Mouse (Mus musculus) lung, embryonic 15.5 days (tissue): Measurements from ENCODE around the gene Brd4. TPM values are rescaled to one million over a fixed set of nuclear protein-coding genes. Genes with fewer than 3 reads are reported as not detected.

Experiments
- ATAC-seq: fragments of 200-750 bp; cut with Nextera tagmentation; 2 replicates; pipeline ENCODE4 v1.8.0; 2017; ENCODE audit warnings: moderate number of reproducible peaks, borderline replicate concordance; ENCODE audit not compliant: low FRiP score, low TSS enrichment; ENCODE audit errors: extremely low read depth
- H3K27ac ChIP-seq: fragments of 300-500 bp; sonication (generic); 2 replicates; pipeline ENCODE4 v1.5.1; 2015; ENCODE audit warnings: moderate library complexity, mild to moderate bottlenecking, inconsistent platforms
- H3K27me3 ChIP-seq: fragments of 300-500 bp; sonication (generic); 2 replicates; pipeline ENCODE4 v1.6.1; 2015; ENCODE audit warnings: inconsistent platforms
- H3K36me3 ChIP-seq: fragments of 300-500 bp; sonication (generic); 2 replicates; pipeline ENCODE4 v1.6.1; 2015; ENCODE audit warnings: inconsistent platforms
- H3K4me1 ChIP-seq: fragments of 300-500 bp; sonication (generic); 2 replicates; pipeline ENCODE4 v1.6.1; 2015; ENCODE audit warnings: inconsistent platforms
- H3K4me2 ChIP-seq: fragments of 300-500 bp; sonication (generic); 2 replicates; pipeline ENCODE4 v1.6.1; 2015; ENCODE audit warnings: inconsistent platforms, mild to moderate bottlenecking, moderate library complexity
- H3K4me3 ChIP-seq: fragments of 300-500 bp; sonication (generic); 2 replicates; pipeline ENCODE4 v1.5.1; 2015; ENCODE audit warnings: mild to moderate bottlenecking, inconsistent platforms
- H3K9ac ChIP-seq: fragments of 300-500 bp; sonication (generic); 2 replicates; pipeline ENCODE4 v1.6.1; 2015; ENCODE audit warnings: inconsistent platforms
- H3K9me3 ChIP-seq: fragments of 300-500 bp; sonication (generic); 2 replicates; pipeline ENCODE4 v1.6.1; 2016; ENCODE audit warnings: inconsistent platforms
- WGBS: fragments of 180-500 bp; shearing (Covaris S2); methylation state at CpG from one replicate; pipeline ENCODE4 v1.1.7; 2015; 5-methylcytosine and 5-hydroxymethylcytosine counted together
- polyA plus RNA-seq: library from polyadenylated mRNA; unstranded; fragments of >200 nt; fragmentation: Nextera tagmentation; extraction: Ambion mirVana; gene quantifications from 2 replicates; pipeline ENCODE4 v1.2.1, GENCODE M21; 2015

Gene Brd4
- polyA plus RNA-seq, 1 experiment from 2014 or later: 80.0 TPM

DNA sequence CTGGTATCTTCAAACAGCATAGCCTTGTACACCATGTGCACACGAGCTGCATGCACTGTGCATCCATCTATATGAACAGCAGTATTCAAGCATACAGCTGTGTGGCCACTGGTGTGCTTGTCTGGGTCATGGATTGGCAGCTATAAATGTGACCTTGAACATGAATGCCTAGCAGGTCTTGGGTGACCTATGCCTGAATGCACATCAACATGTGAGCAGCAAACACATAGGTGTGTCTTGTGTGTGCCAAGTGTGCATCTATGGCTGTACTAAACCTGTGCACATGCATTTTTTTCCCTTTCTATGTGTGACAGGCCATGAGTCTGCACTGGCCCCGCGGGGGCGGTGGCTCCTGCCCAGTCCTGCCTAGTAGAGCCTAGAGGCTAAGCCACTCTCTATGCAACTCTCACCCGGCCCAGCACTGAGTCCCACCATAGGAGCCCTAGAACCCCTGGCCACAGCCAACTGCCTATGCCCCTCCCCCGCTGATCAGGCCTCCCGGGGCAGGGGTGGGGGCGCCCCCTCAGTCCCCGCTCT lies 119.2 kb downstream of the Brd4 start:
- Histone ChIP-seq H3K4me1 (peaks cover 47% of the 10 kb centered on the region), H3K27me3 (no peaks in the 10 kb centered on the region), H3K9ac (peak overlapping the region; percentile 75), H3K27ac (peak overlapping the region; percentile 94), H3K9me3 (no peaks in the 10 kb centered on the region), H3K4me2 (peak overlapping the region; percentile 88), H3K36me3 (no peaks in the 10 kb centered on the region), H3K4me3 (peak overlapping the region; percentile 80)
- whole genome bisulfite sequencing: 5% methylated on average over 9 of the region's 9 CpGs
- peak; percentile 44 for ATAC-seq

DNA sequence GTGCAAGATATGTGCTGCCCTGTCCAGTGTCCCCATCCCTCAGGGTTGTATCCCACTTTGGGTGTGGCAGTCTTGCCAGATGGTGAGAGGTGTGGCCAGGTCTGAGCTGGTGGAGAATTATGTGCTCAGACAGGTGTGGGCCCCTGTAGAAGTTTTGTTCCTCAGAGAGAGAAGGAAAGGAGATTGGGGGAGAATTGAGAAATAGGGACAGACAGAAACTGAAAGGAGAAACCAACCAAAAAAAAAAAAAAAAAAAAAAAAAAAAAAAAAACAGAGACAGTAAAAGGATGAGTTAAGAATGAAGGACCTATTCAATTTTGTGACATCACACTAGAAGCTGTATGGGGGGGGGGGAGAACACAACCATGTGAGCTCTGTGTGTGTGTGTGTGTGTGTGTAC lies 119.7 kb downstream of the Brd4 start:
- ATAC-seq: no peak
- Histone ChIP-seq H3K9me3 (no peaks in the 10 kb centered on the region), H3K27me3 (no peaks in the 10 kb centered on the region), H3K27ac (peak overlapping the region; percentile 25; the same call in 1 of the 2 replicates), H3K36me3 (no peaks in the 10 kb centered on the region), H3K4me1 (peaks cover 47% of the 10 kb centered on the region), H3K4me2 (peak overlapping the region; percentile 88), H3K9ac (no peak overlapping the region), H3K4me3 (no peak overlapping the region; the same call in 1 of the 2 replicates)

GRCm38 (mm10) chr17:32163910-32164650 lies 120.4 kb downstream of the Brd4 start:
- peak overlapping the region; percentile 25 for H3K27ac ChIP-seq
- no peaks in the 10 kb centered on the region for H3K9me3 ChIP-seq
- no peak for ATAC-seq
- peak overlapping the region; percentile 34 for H3K4me2 ChIP-seq
- 36% methylated on average over 6 of the region's 6 CpGs for WGBS
- H3K27me3 ChIP-seq: no peaks in the 10 kb centered on the region
- no peaks in the 10 kb centered on the region for H3K36me3 ChIP-seq
- peak overlapping the region; percentile 5; the same call in 1 of the 2 replicates for H3K4me3 ChIP-seq
- H3K4me1 ChIP-seq: peaks cover 45% of the 10 kb centered on the region
- no peak overlapping the region for H3K9ac ChIP-seq

DNA sequence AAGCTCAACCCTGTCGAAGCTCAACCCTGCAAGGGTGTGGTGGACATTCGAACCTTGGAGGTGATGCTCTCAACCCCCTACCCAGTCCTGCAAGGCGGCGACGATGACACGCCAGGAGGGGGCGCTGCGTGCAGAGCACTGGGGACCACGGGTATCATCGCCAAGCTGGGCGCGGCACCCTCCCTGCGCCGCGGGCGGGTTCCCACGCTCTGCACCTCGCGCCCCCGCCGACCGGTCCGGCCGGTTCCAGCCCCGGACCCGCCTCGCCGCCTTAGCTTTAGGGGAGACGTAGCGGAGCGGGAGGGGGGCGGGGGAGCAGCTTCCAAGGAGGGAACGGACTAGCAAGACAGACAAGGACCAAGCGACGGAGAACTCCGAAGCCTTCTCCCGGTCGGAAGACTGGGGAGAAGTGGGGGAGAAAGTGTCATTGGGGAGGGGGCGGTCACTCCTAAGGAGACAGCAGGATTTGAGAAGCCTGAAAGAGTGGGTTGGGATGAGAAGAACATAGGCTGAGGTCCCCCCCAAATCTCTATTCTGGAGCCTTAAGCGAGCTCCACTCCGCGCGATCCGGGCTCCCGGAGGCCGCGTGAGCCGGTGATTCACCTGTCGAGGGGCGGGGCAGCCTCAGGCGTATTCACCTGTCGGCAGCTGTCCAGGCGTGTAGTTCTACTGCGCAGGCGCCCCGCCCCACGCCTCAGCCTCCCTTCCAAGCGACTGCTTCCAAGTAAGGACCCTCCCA lies 122.2 kb downstream of the Brd4 start:
- 1% methylated on average over 54 of the region's 58 CpGs for WGBS
- peak overlapping the region; percentile 82 for H3K4me2 ChIP-seq
- peak overlapping the region; percentile 83 for H3K27ac ChIP-seq
- H3K4me3 ChIP-seq: peak overlapping the region; percentile 45
- H3K4me1 ChIP-seq: peaks cover 44% of the 10 kb centered on the region
- peak overlapping the region; percentile 35 for H3K9ac ChIP-seq
- no peaks in the 10 kb centered on the region for H3K9me3 ChIP-seq
- ATAC-seq: peak; percentile 50
- H3K27me3 ChIP-seq: no peaks in the 10 kb centered on the region
- H3K36me3 ChIP-seq: 0 out of 2 replicates have a peak, but pooled peaks cover 12% of the 10 kb centered on the region

GRCm38 (mm10) chr17:32160882-32161281 lies 123.6 kb downstream of the Brd4 start:
- Histone ChIP-seq H3K27ac (no peak overlapping the region), H3K9me3 (no peaks in the 10 kb centered on the region), H3K9ac (no peak overlapping the region), H3K4me2 (no peak overlapping the region), H3K4me1 (peaks cover 39% of the 10 kb centered on the region), H3K36me3 (peaks cover 15% of the 10 kb centered on the region), H3K27me3 (no peaks in the 10 kb centered on the region), H3K4me3 (no peak overlapping the region)
- WGBS: 74% methylated on average over 4 of the region's 4 CpGs
- no peak for ATAC-seq

DNA sequence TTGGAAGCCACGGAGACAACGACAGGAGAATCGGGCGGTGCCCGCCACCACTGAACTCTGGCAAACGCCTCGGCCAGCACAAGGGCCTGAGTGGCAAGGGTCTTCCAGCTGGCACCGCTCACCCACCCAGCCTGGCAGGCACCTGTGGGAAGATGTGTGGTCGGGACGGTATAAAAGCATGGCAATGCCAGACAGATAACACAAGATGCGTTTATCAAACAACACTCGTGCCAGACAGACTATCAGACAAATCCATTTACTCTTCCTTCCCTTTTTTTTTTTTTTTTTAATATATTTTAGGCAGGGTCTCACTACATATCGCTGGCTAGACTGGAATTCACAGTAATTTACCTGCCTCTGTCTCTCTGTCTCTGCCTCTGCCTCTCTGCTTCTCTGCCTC lies 125.7 kb downstream of the Brd4 start:
- H3K4me2 ChIP-seq: no peak overlapping the region

GRCm38 (mm10) chr17:32146718-32147117 lies 137.8 kb downstream of the Brd4 start:
- H3K9ac ChIP-seq: no peak overlapping the region
- H3K4me2 ChIP-seq: no peak overlapping the region
- WGBS: 87% methylated on average over 8 of the region's 8 CpGs
- H3K27ac ChIP-seq: no peak overlapping the region
- H3K36me3 ChIP-seq: peaks cover 67% of the 10 kb centered on the region
- H3K4me1 ChIP-seq: peaks cover 3% of the 10 kb centered on the region
- no peak overlapping the region for H3K4me3 ChIP-seq
- ATAC-seq: no peak
- no peaks in the 10 kb centered on the region for H3K9me3 ChIP-seq
- H3K27me3 ChIP-seq: no peaks in the 10 kb centered on the region

More for the DNA sequence above, 125.7 kb downstream of the Brd4 start:
- Histone ChIP-seq H3K9me3 (no peaks in the 10 kb centered on the region), H3K27me3 (no peaks in the 10 kb centered on the region), H3K27ac (no peak overlapping the region), H3K4me1 (peaks cover 22% of the 10 kb centered on the region), H3K4me3 (no peak overlapping the region), H3K36me3 (peaks cover 33% of the 10 kb centered on the region), H3K9ac (no peak overlapping the region)
- ATAC-seq: no peak
- 80% methylated on average over 13 of the region's 13 CpGs for WGBS

Other genes starting within 250 kb of the Brd4 start
- gene Rrp1b, start 248.6 kb downstream of the Brd4 start, polyA plus RNA-seq: 48.4 and 57.3 TPM in 2 replicates
- gene Hsf2bp, start 248.4 kb downstream of the Brd4 start, polyA plus RNA-seq: 0.55 and 0.78 TPM in 2 replicates
- gene Notch3, start 117.9 kb downstream of the Brd4 start, polyA plus RNA-seq: 18.2 and 19.8 TPM in 2 replicates
- 0.11 TPM in 2 replicates for gene Ephx3, start 95.2 kb downstream of the Brd4 start, polyA plus RNA-seq
- gene Akap8, start 36.5 kb upstream of the Brd4 start, polyA plus RNA-seq: 87.1 and 101 TPM in 2 replicates
- 85.0 and 104 TPM in 2 replicates for gene Akap8l, start 65.9 kb upstream of the Brd4 start, polyA plus RNA-seq
- gene Wiz, start 104.7 kb upstream of the Brd4 start, polyA plus RNA-seq: 24.9 and 26.9 TPM in 2 replicates
- gene Rasal3, start 118.9 kb upstream of the Brd4 start, polyA plus RNA-seq: 1.7 and 5.5 TPM in 2 replicates
- 0.26 and 1.2 TPM in 2 replicates for gene Pglyrp2, start 139.4 kb upstream of the Brd4 start, polyA plus RNA-seq
- 0.69 and 1.3 TPM in 2 replicates for gene Cyp4f39, start 168.0 kb upstream of the Brd4 start, polyA plus RNA-seq
- 6.6 and 6.8 TPM in 2 replicates for gene Cyp4f17, start 221.3 kb upstream of the Brd4 start, polyA plus RNA-seq